Mouse (Mus musculus) adipocyte (in vitro differentiated cells): ENCODE measurements around the gene Srd5a3.
"Not testable (repeated sequence)": the region's sequence is repeated elsewhere in the genome, so short reads cannot be mapped to it uniquely, and the experiment has no call there.

Source experiments
- DNase-seq: peaks from one replicate; pipeline ENCODE4 v3.0.0-alpha.2; 2016; ENCODE audit warnings: low spot score

Gene Srd5a3

GRCm38 (mm10) chr5:76139808-76140729 is at the start of gene Srd5a3:
TSS of gene Srd5a3 (plus strand) at chr5:76140271.
- peak; percentile 96 for DNase-seq

GRCm38 (mm10) chr5:76103809-76104208 is 36.3 kb upstream of the Srd5a3 start:
- DNase-seq, result not testable (repeated sequence)

DNA sequence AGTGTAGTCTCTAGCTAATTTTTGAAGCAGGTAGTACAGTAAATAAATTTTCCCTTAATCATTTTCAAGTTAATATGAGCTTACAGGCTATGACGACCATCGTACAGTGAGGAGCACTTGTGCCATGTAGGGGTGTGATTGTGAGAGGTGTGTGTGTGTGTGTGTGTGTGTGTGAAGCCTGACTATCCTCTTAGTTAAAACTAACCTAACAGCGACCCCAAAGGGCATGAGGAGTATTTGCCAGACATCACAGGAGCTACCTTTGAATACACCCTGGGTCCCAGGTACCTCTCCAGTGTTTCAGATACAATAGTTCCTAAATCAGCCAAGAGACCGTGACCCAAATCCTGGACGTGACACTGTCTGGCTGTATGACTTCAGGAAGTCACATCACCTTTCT is 32.8 kb upstream of the Srd5a3 start:
- no peak for DNase-seq

- no peak for DNase-seq
These were observed 31.6 kb upstream of the Srd5a3 start for GRCm38 (mm10) chr5:76108496-76108895.

- no peak for DNase-seq
These were observed 28.9 kb upstream of the Srd5a3 start for GRCm38 (mm10) chr5:76111173-76111572.

DNA sequence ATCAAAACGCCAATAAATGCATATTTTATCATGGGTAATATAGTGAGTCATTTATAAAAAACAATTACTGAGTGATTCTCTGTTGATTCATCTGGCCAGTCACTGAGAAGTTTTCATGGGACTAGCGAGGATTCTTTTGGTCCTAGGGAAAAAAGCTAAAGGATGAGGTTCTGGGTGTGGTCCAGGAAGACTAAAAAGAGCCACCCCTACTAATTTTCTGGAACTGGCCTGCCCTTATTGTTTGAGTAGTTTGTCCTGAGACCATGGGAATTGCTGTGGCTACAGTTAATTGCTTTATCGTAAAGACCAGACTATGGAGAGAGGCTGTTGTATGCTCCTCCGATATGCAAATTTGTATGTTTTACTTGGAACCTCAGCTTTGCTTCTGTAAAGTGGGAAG is 28.1 kb upstream of the Srd5a3 start:
- DNase-seq, result no peak

DNA sequence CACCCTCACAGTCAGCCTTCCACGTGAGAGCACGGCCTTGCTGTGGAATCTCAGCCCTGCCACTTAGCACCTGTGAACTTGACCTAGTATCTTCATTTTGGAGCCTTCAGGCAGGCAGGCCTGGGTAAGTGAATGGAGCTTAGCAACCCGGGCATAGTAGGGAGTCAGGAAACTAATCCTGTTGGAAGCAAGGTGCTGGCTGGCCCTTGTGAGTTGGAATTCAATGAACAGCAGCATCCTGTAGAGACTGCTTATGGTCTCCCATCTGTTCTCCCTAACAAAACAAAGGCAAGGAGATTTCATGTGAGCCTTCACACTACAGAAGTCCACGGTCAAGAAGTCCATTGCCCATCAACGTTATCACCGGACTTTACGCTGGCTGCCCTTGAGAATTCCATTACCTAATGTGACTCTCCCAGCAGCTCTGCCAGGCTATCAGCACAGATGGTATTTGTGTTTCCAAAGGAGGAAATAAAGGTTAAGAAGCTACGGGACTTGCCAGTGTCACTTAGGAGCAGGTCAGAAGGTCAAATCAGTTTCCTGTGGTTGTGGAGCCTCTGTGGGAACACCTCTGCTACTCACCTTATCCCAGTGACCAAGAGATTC is 24.5 kb upstream of the Srd5a3 start:
- no peak for DNase-seq

GRCm38 (mm10) chr5:76118441-76118840 is 21.6 kb upstream of the Srd5a3 start:
- peak; percentile 69 for DNase-seq

- no peak for DNase-seq
These were observed 19.4 kb upstream of the Srd5a3 start for GRCm38 (mm10) chr5:76120634-76121033.

DNA sequence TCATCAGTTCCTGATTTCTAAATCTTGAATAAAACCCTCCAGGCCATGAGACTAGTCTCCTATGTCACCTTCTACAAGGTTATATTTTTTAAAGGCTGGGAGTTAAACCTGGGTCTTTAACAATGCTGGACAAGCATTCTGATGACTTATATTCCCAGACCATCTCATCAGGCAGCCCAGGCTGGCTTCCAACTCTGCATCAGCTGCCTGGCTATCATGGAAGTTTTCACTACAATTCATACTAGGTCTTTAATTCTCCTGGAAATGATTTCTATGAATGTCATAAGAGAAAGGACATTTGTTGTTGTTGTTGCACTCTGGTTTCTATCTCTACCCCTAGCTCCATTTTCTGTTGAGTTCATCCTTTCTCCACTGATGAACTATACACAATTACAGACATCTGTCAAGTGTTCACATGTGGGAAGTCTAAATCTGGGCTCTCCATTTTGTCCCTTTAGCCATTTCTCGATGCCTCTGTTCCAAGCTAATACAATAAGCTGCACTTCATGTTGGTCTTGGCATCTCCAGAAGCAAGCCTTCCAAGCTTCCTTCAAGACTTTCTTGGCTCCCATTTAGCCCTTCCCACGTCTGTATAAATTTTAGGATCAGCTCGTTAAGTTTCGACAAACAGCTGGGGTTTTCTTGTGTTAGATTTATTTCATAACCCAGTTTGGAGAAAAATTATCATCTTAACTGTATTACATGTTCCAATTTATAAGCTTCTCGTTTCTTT is 12.3 kb upstream of the Srd5a3 start:
- peak; percentile 28 for DNase-seq

DNA sequence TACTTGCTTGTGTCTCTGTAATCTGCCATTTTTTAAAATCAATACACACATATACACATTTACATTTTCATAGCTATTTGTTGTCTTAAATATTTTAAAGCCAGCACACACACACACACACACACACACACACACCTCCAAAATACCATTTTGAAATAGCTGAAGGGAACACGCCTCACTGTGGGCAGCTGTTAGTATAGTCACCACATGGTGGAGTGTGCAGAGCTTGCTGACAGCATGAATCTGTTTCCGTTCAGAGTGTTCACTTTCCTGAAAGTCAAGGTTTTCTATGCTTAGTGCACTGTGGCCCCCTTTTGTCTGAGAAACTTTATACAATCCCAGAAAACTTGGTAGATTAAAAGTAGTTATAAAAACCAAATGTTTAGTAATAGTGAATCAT is 9.8 kb upstream of the Srd5a3 start:
- no peak for DNase-seq

- DNase-seq, result no peak
These were observed 8.1 kb upstream of the Srd5a3 start for GRCm38 (mm10) chr5:76131990-76132389.

DNA sequence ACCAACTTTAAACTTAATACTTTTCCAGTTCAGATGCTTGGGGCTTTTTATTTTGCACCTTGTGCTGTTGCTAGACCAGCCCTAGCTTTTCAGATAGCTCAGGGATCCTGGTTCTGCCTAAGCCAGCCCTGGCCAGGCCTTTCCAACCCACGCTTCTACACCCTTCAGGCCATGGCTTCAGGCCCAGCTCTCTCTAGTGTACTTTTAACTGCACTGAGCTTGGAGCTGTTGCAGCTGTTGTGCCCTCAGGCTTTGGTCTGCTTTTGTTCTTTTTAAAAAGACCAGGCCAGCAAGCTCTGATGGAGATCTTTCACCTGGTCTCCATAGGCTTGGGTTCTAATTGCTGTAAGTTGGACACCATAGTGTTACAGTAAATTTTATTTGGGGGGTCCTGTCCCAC is 4.4 kb upstream of the Srd5a3 start:
- DNase-seq, result peak; percentile 72

DNA sequence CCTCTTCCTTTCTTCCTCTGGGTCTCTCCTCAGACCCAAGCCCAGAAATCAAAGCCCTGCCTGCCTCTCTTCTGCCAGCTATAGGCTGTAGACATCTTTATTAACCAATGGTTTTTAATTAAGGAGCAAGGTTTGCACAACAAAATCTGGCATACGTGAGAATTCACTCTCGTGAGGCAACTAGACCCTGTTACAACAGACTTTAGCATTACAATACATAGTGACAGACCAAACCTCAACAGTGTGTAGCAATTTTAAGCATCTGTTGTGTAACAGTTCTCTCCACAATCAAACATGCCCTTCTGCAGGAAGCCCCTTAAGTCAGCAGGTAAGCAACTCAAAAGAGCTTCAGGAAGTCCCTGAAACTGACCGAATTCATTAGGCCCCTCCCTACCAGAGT is 3.8 kb upstream of the Srd5a3 start:
- peak; percentile 65 for DNase-seq

- no peak for DNase-seq
These were observed 2.5 kb upstream of the Srd5a3 start for GRCm38 (mm10) chr5:76137586-76137985.

DNA sequence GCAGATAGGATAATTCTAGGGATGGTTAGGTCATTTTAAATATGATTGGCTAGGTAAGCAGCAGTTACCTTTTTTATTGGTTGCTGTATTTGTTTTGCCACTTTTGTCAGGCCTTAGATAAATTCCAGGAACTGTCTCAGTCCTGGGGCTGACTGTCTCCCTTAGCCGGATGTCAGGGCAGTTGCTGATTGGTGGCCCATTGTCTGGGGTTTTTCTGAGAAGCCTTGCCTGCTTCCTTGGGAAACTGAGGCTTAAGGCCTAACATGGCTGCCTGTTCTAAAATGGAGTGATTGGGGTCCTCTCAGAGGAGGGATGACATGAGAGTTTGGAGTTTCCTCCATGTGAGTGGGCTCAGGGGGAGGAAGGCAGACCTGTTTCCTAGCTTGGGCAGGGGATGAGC is 2.0 kb upstream of the Srd5a3 start:
- no peak for DNase-seq

DNA sequence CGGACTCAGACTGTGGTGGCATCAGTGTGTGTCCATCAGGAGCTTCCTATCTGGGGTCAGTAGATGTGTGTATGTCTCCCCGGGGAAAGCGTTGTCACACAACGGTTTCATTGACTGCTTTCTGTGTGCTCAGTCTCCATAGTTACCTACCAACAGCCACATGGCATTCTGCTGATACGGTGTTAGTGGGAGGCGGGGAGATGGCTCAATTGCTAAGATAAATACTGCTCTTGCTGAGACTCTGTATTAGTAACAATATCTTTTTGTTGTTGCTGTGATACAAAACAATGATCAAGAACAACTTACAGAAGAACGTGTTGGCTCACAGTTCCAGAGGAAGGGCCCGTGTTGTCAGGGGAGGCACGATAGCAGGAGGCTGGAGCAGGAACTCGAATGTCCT is 1.6 kb upstream of the Srd5a3 start:
- no peak for DNase-seq

- no peak for DNase-seq
These were observed 850 bp upstream of the Srd5a3 start for GRCm38 (mm10) chr5:76139171-76139671.

DNA sequence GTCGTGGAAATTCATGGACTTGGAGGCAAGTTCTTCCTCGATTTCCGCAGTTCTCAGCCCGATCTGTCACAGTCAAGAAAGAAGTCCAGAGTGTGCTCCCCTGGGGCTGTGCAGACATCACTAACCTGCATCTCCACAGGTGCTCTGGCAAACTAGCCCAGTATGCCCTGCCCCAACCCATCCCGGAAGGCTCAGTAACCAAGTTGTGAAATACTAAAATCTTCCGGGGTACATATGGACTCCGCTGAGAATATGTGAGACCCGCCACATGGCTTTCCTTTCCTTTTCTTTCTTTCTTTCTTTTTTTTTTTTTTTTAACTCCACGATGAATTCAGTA is 627 bp downstream of the Srd5a3 start:
- DNase-seq, result no peak

GRCm38 (mm10) chr5:76143356-76143755 is 3.3 kb downstream of the Srd5a3 start:
- peak; percentile 75 for DNase-seq

- DNase-seq, result no peak
These were observed 6.3 kb downstream of the Srd5a3 start for GRCm38 (mm10) chr5:76146401-76146800.

DNA sequence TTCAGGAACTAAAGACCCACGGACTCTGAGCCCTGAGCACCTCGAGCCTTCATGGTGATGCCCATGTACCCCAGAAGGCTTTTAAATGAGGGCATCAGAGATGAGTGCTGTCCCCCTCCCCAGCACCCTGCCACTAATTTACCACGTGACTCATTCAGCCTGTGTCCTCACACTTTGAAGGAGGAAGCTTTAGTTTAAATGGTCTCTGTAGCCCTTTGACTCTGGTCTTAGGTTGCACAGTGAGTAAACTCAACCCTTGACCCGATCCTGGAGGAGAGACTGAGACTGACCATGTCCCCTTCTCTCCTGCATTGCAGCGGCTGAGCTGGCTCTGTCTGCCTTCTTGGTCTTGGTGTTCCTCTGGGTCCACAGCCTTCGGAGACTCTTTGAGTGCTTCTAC is 9.4 kb downstream of the Srd5a3 start:
- DNase-seq, result no peak

- DNase-seq, result no peak
These were observed 12.9 kb downstream of the Srd5a3 start for GRCm38 (mm10) chr5:76152956-76153355.
